Mouse (Mus musculus): Measurements from ENCODE around the gene Rab3il1.

GRCm38 (mm10) chr19:10058352-10058825 is 56.9 kb downstream of the Rab3il1 start:
- TF ChIP-seq POLR2A (IDR thresholded peaks at IDR 0.05; ENCODE audit: low read depth, low read length) (no peak), CTCF (conservative IDR thresholded peaks at IDR 0.05; ENCODE audit: insufficient read depth, insufficient read length, low read depth, low read length) (no peak)
